Mouse (Mus musculus) hindbrain, embryonic 10.5 days (tissue): ENCODE data around the gene Hoxa11. TPM values are rescaled to one million over a fixed set of nuclear protein-coding genes. Genes with fewer than 3 reads are reported as not detected.

Experiments used
- DNase-seq: peaks from one replicate; pipeline ENCODE4 v3.0.0-alpha.2; 2017; ENCODE audit warnings: low spot score
- H3K27ac ChIP-seq: fragments of 300-500 bp; sonication (generic); 2 replicates; pipeline ENCODE4 v1.5.1; 2016; ENCODE audit warnings: mild to moderate bottlenecking, moderate library complexity
- H3K27me3 ChIP-seq: fragments of 300-500 bp; sonication (generic); 2 replicates; pipeline ENCODE4 v1.6.1; 2016; ENCODE audit warnings: mild to moderate bottlenecking; ENCODE audit not compliant: poor library complexity, insufficient read depth, severe bottlenecking
- H3K36me3 ChIP-seq: fragments of 300-500 bp; sonication (generic); 2 replicates; pipeline ENCODE4 v1.6.1; 2016; ENCODE audit warnings: mild to moderate bottlenecking, moderate library complexity
- H3K4me1 ChIP-seq: fragments of 300-500 bp; sonication (generic); replicated peaks from 2 replicates; pipeline ENCODE4 v1.6.1; 2016; ENCODE audit warnings: mild to moderate bottlenecking
- H3K4me3 ChIP-seq: fragments of 300-500 bp; sonication (generic); 2 replicates; pipeline ENCODE4 v1.5.1; 2016; ENCODE audit warnings: mild to moderate bottlenecking, moderate library complexity
- H3K9me3 ChIP-seq: fragments of 300-500 bp; sonication (generic); 2 replicates; pipeline ENCODE4 v1.6.1; 2016; ENCODE audit warnings: mild to moderate bottlenecking, moderate library complexity
- WGBS: fragments of 180-500 bp; shearing (Covaris S2); methylation state at CpG from one replicate; pipeline ENCODE4 v1.1.7; 2016; 5-methylcytosine and 5-hydroxymethylcytosine counted together
- polyA plus RNA-seq: library from polyadenylated mRNA; unstranded; fragments of >200 nt; fragmentation: Nextera tagmentation; extraction: Ambion mirVana; gene quantifications from 2 replicates; pipeline ENCODE4 v1.2.1, GENCODE M21; 2016

The Hoxa11 gene
- polyA plus RNA-seq, 1 experiment from 2014 or later, result not detected

- Histone ChIP-seq H3K4me3 (no peak overlapping the region), H3K27me3 (peaks cover 100% of the 10 kb centered on the region), H3K4me1 (peaks cover 12% of the 10 kb centered on the region), H3K9me3 (no peaks in the 10 kb centered on the region), H3K36me3 (no peaks in the 10 kb centered on the region), H3K27ac (no peak overlapping the region)
- WGBS, result under 1% methylated on average over 18 of the region's 18 CpGs
- no peak for DNase-seq
Measured at GRCm38 (mm10) chr6:52232568-52232965, 13.0 kb downstream of the Hoxa11 start.

GRCm38 (mm10) chr6:52231885-52232567 lies 13.6 kb downstream of the Hoxa11 start:
- no peak for DNase-seq
- Histone ChIP-seq H3K36me3 (no peaks in the 10 kb centered on the region), H3K4me1 (peaks cover 12% of the 10 kb centered on the region), H3K27ac (no peak overlapping the region), H3K27me3 (peaks cover 100% of the 10 kb centered on the region), H3K4me3 (no peak overlapping the region), H3K9me3 (no peaks in the 10 kb centered on the region)
- WGBS, result 2% methylated on average over 18 of the region's 18 CpGs

- 1% methylated on average over 29 of the region's 36 CpGs for WGBS
- no peak for DNase-seq
- no peaks in the 10 kb centered on the region for H3K9me3 ChIP-seq
- peaks cover 100% of the 10 kb centered on the region for H3K27me3 ChIP-seq
- no peaks in the 10 kb centered on the region for H3K36me3 ChIP-seq
- H3K27ac ChIP-seq, result no peak within 1 kb of the TSS
- H3K4me3 ChIP-seq, result no peak within 1 kb of the TSS
- peaks cover 16% of the 10 kb centered on the region for H3K4me1 ChIP-seq
Measured at GRCm38 (mm10) chr6:52230516-52231165, 15.0 kb downstream of the Hoxa11 start, which contains the start of gene Hoxa9. TSS of gene Hoxa9 (minus strand) at chr6:52231089.

- no peaks in the 10 kb centered on the region for H3K9me3 ChIP-seq
- H3K27ac ChIP-seq, result no peak overlapping the region
- DNase-seq, result no peak
- WGBS, result 1% methylated on average over 44 of the region's 44 CpGs
- no peaks in the 10 kb centered on the region for H3K36me3 ChIP-seq
- H3K4me1 ChIP-seq, result peaks cover 16% of the 10 kb centered on the region
- peaks cover 100% of the 10 kb centered on the region for H3K27me3 ChIP-seq
- H3K4me3 ChIP-seq, result no peak overlapping the region
Measured at GRCm38 (mm10) chr6:52229558-52230416, 15.8 kb downstream of the Hoxa11 start.

- no peak for DNase-seq
- H3K36me3 ChIP-seq, result no peaks in the 10 kb centered on the region
- H3K4me1 ChIP-seq, result peaks cover 6% of the 10 kb centered on the region
- H3K9me3 ChIP-seq, result no peaks in the 10 kb centered on the region
- H3K27me3 ChIP-seq, result peaks cover 100% of the 10 kb centered on the region
- WGBS, result 1% methylated on average over 38 of the region's 38 CpGs
- H3K27ac ChIP-seq, result no peak overlapping the region
- no peak overlapping the region for H3K4me3 ChIP-seq
Measured at GRCm38 (mm10) chr6:52228475-52229465, 16.8 kb downstream of the Hoxa11 start.

- DNase-seq, result no peak
- Histone ChIP-seq H3K36me3 (no peaks in the 10 kb centered on the region), H3K27ac (no peak overlapping the region), H3K27me3 (peaks cover 100% of the 10 kb centered on the region), H3K4me3 (no peak overlapping the region), H3K4me1 (peaks cover 4% of the 10 kb centered on the region; the same call in 1 of the 2 replicates), H3K9me3 (no peaks in the 10 kb centered on the region)
- WGBS, result 3% methylated on average over 11 of the region's 11 CpGs
Measured at GRCm38 (mm10) chr6:52227470-52228222, 18.0 kb downstream of the Hoxa11 start.

- H3K9me3 ChIP-seq, result no peaks in the 10 kb centered on the region
- no peak overlapping the region for H3K4me3 ChIP-seq
- DNase-seq, result no peak
- H3K36me3 ChIP-seq, result no peaks in the 10 kb centered on the region
- H3K27me3 ChIP-seq, result peaks cover 100% of the 10 kb centered on the region
- peaks cover 8% of the 10 kb centered on the region; the same call in 1 of the 2 replicates for H3K4me1 ChIP-seq
- 4% methylated on average over 26 of the region's 26 CpGs for WGBS
- H3K27ac ChIP-seq, result no peak overlapping the region
Measured at GRCm38 (mm10) chr6:52226569-52227257, 18.9 kb downstream of the Hoxa11 start.

- Histone ChIP-seq H3K4me3 (no peak overlapping the region), H3K4me1 (peaks cover 16% of the 10 kb centered on the region), H3K9me3 (no peaks in the 10 kb centered on the region), H3K27me3 (peaks cover 100% of the 10 kb centered on the region), H3K27ac (no peak overlapping the region), H3K36me3 (no peaks in the 10 kb centered on the region)
- no peak for DNase-seq
- WGBS, result 3% methylated on average over 69 of the region's 69 CpGs
Measured at GRCm38 (mm10) chr6:52225612-52226568, 19.7 kb downstream of the Hoxa11 start.

GRCm38 (mm10) chr6:52224895-52225611 lies 20.6 kb downstream of the Hoxa11 start:
- Histone ChIP-seq H3K36me3 (no peaks in the 10 kb centered on the region), H3K4me3 (no peak overlapping the region), H3K9me3 (no peaks in the 10 kb centered on the region), H3K4me1 (peaks cover 16% of the 10 kb centered on the region), H3K27ac (no peak overlapping the region), H3K27me3 (peaks cover 100% of the 10 kb centered on the region)
- DNase-seq, result no peak
- WGBS, result 2% methylated on average over 36 of the region's 36 CpGs
